Mouse (Mus musculus) forebrain, embryonic 14.5 days (tissue): ENCODE data around the gene Kirrel. TPM values are rescaled to one million over a fixed set of nuclear protein-coding genes. Genes with fewer than 3 reads are reported as not detected.

Experiments used
- ATAC-seq: fragments of 200-750 bp; cut with Nextera tagmentation; 2 replicates; pipeline ENCODE4 v1.8.0; 2017; ENCODE audit warnings: mild to moderate bottlenecking, moderate library complexity
- DNase-seq: peaks from one replicate; pipeline ENCODE4 v3.0.0-alpha.2; 2015; ENCODE audit warnings: low spot score
- H3K27ac ChIP-seq: fragments of 300-500 bp; sonication (generic); 2 replicates; pipeline ENCODE4 v1.5.1; 2014; ENCODE audit warnings: low read depth, mild to moderate bottlenecking, control low read depth, low read length, moderate library complexity
- H3K27me3 ChIP-seq: fragments of 300-500 bp; sonication (generic); replicated peaks from 2 replicates; pipeline ENCODE4 v1.6.1; 2014; ENCODE audit warnings: low read length, control low read depth, mixed read lengths; ENCODE audit not compliant: control insufficient read depth, insufficient read depth
- H3K36me3 ChIP-seq: fragments of 300-500 bp; sonication (generic); 2 replicates; pipeline ENCODE4 v1.6.1; 2014; ENCODE audit warnings: low read length, control low read depth; ENCODE audit not compliant: control insufficient read depth, insufficient read depth
- H3K4me1 ChIP-seq: fragments of 300-500 bp; sonication (generic); 2 replicates; pipeline ENCODE4 v1.6.1; 2014; ENCODE audit warnings: antibody characterized with exemption, low read length, control low read depth; ENCODE audit not compliant: control insufficient read depth, insufficient read depth
- H3K4me2 ChIP-seq: fragments of 300-500 bp; sonication (generic); 2 replicates; pipeline ENCODE4 v1.6.1; 2014; ENCODE audit warnings: mild to moderate bottlenecking, control low read depth, low read length
- H3K4me3 ChIP-seq: fragments of 300-500 bp; sonication (generic); 2 replicates; pipeline ENCODE4 v1.5.1; 2014; ENCODE audit warnings: low read depth, low read length, control low read depth
- H3K9ac ChIP-seq: fragments of 300-500 bp; sonication (generic); 2 replicates; pipeline ENCODE4 v1.6.1; 2014; ENCODE audit warnings: mild to moderate bottlenecking, low read length, control low read depth, moderate library complexity
- H3K9me3 ChIP-seq: fragments of 300-500 bp; sonication (generic); replicated peaks from 2 replicates; pipeline ENCODE4 v1.6.1; 2016; ENCODE audit warnings: low read length, control low read depth, mixed read lengths; ENCODE audit not compliant: control insufficient read depth
- WGBS: fragments of 180-500 bp; shearing (Covaris S2); extraction: QIAGEN DNeasy Blood & Tissue Kit; methylation state at CpG from one replicate; pipeline ENCODE4 v1.1.7; 2014; 5-methylcytosine and 5-hydroxymethylcytosine counted together
- polyA plus RNA-seq: library from polyadenylated mRNA; unstranded; fragments of >200 nt; fragmentation: Nextera tagmentation; extraction: Ambion mirVana; gene quantifications from 2 replicates; pipeline ENCODE4 v1.2.1, GENCODE M21; 2014

The Kirrel gene
- polyA plus RNA-seq, 1 experiment from 2014 or later, result 2.2 TPM

- DNase-seq (no peak), ATAC-seq (no peak)
- Histone ChIP-seq H3K36me3 (0 out of 2 replicates have a peak, but pooled peaks cover 5% of the 10 kb centered on the region), H3K27me3 (no peaks in the 10 kb centered on the region), H3K4me3 (no peak overlapping the region), H3K4me1 (peaks cover 44% of the 10 kb centered on the region), H3K27ac (peak overlapping the region; percentile 61; the same call in 1 of the 2 replicates), H3K9me3 (no peaks in the 10 kb centered on the region), H3K4me2 (no peak overlapping the region), H3K9ac (no peak overlapping the region)
- WGBS, result 77% methylated on average over 5 of the region's 5 CpGs
Observed at GRCm38 (mm10) chr3:87161601-87162000, 12.9 kb downstream of the Kirrel start.

- DNase-seq (peak; percentile 78), ATAC-seq (peak; percentile 54; the same call in 1 of the 2 replicates)
- H3K27ac ChIP-seq, result peak overlapping the region; percentile 61
- H3K9ac ChIP-seq, result no peak overlapping the region
- H3K4me2 ChIP-seq, result no peak overlapping the region
- 17% methylated on average over 6 of the region's 6 CpGs for WGBS
- H3K27me3 ChIP-seq, result no peaks in the 10 kb centered on the region
- H3K9me3 ChIP-seq, result no peaks in the 10 kb centered on the region
- peaks cover 44% of the 10 kb centered on the region for H3K4me1 ChIP-seq
- H3K36me3 ChIP-seq, result 0 out of 2 replicates have a peak, but pooled peaks cover 5% of the 10 kb centered on the region
- no peak overlapping the region for H3K4me3 ChIP-seq
Observed at GRCm38 (mm10) chr3:87160819-87161509, 13.6 kb downstream of the Kirrel start.

GRCm38 (mm10) chr3:87159190-87159589 is 15.4 kb downstream of the Kirrel start:
- no peak for ATAC-seq
- Histone ChIP-seq H3K4me1 (peaks cover 42% of the 10 kb centered on the region), H3K4me2 (no peak overlapping the region)

GRCm38 (mm10) chr3:87157767-87158291 is 16.7 kb downstream of the Kirrel start:
- ATAC-seq (no peak), DNase-seq (no peak)
- Histone ChIP-seq H3K27ac (peak overlapping the region; percentile 33; the same call in 1 of the 2 replicates), H3K4me1 (peaks cover 51% of the 10 kb centered on the region), H3K36me3 (0 out of 2 replicates have a peak, but pooled peaks cover 5% of the 10 kb centered on the region), H3K4me3 (no peak overlapping the region), H3K9ac (peak overlapping the region; percentile 30; the same call in 1 of the 2 replicates), H3K27me3 (no peaks in the 10 kb centered on the region), H3K9me3 (no peaks in the 10 kb centered on the region), H3K4me2 (no peak overlapping the region)
- 15% methylated on average over 12 of the region's 12 CpGs for WGBS

More at GRCm38 (mm10) chr3:87159190-87159589, 15.4 kb downstream of the Kirrel start:
- H3K27me3 ChIP-seq, result no peaks in the 10 kb centered on the region
- H3K9me3 ChIP-seq, result no peaks in the 10 kb centered on the region
- 68% methylated on average over 7 of the region's 7 CpGs for WGBS
- DNase-seq, result no peak
- H3K27ac ChIP-seq, result no peak overlapping the region
- 0 out of 2 replicates have a peak, but pooled peaks cover 5% of the 10 kb centered on the region for H3K36me3 ChIP-seq
- no peak overlapping the region for H3K9ac ChIP-seq
- H3K4me3 ChIP-seq, result no peak overlapping the region

- no peaks in the 10 kb centered on the region for H3K27me3 ChIP-seq
- H3K4me2 ChIP-seq, result no peak overlapping the region
- no peak for DNase-seq
- no peak for ATAC-seq
- H3K9ac ChIP-seq, result no peak overlapping the region
- no peaks in the 10 kb centered on the region for H3K9me3 ChIP-seq
- 0 out of 2 replicates have a peak, but pooled peaks cover under 1% of the 10 kb centered on the region for H3K36me3 ChIP-seq
- 80% methylated on average over 6 of the region's 6 CpGs for WGBS
- no peak overlapping the region for H3K27ac ChIP-seq
- H3K4me1 ChIP-seq, result peaks cover 52% of the 10 kb centered on the region
- H3K4me3 ChIP-seq, result no peak overlapping the region
Observed at GRCm38 (mm10) chr3:87157297-87157696, 17.2 kb downstream of the Kirrel start.

- WGBS, result 23% methylated on average over 15 of the region's 15 CpGs
- Histone ChIP-seq H3K27me3 (no peaks in the 10 kb centered on the region), H3K36me3 (no peaks in the 10 kb centered on the region), H3K4me1 (peaks cover 62% of the 10 kb centered on the region), H3K4me2 (no peak overlapping the region), H3K9me3 (no peaks in the 10 kb centered on the region), H3K4me3 (no peak overlapping the region), H3K9ac (no peak overlapping the region; the same call in 1 of the 2 replicates), H3K27ac (peak overlapping the region; percentile 69)
- DNase-seq (peak; percentile 75), ATAC-seq (no peak)
Observed at GRCm38 (mm10) chr3:87154398-87155287, 19.9 kb downstream of the Kirrel start.

GRCm38 (mm10) chr3:87153038-87153437 is 21.5 kb downstream of the Kirrel start:
- peak overlapping the region; percentile 10; the same call in 1 of the 2 replicates for H3K27ac ChIP-seq
- DNase-seq (no peak), ATAC-seq (no peak)
- H3K36me3 ChIP-seq, result no peaks in the 10 kb centered on the region
- H3K4me1 ChIP-seq, result peaks cover 57% of the 10 kb centered on the region
- H3K27me3 ChIP-seq, result no peaks in the 10 kb centered on the region
- no peak overlapping the region for H3K4me3 ChIP-seq
- no peak overlapping the region for H3K9ac ChIP-seq
- no peaks in the 10 kb centered on the region for H3K9me3 ChIP-seq
- 19% methylated on average over 2 of the region's 2 CpGs for WGBS
- no peak overlapping the region for H3K4me2 ChIP-seq

GRCm38 (mm10) chr3:87152111-87152738 is 22.3 kb downstream of the Kirrel start:
- Histone ChIP-seq H3K4me2 (no peak overlapping the region), H3K27ac (no peak overlapping the region), H3K4me1 (peaks cover 51% of the 10 kb centered on the region), H3K27me3 (no peaks in the 10 kb centered on the region), H3K9ac (no peak overlapping the region), H3K4me3 (no peak overlapping the region), H3K36me3 (no peaks in the 10 kb centered on the region), H3K9me3 (no peaks in the 10 kb centered on the region)
- DNase-seq (no peak), ATAC-seq (no peak)
- WGBS, result 71% methylated on average over 4 of the region's 4 CpGs
